Mouse (Mus musculus) liver, embryonic 13.5 days (tissue): ENCODE data around the gene Eprs. TPM values are rescaled to one million over a fixed set of nuclear protein-coding genes. Genes with fewer than 3 reads are reported as not detected.

ENCODE experiments used
- ATAC-seq: fragments of 200-750 bp; cut with Nextera tagmentation; 2 replicates; pipeline ENCODE4 v1.8.0; 2017; ENCODE audit warnings: low read depth, mild to moderate bottlenecking, moderate number of reproducible peaks, moderate library complexity
- DNase-seq: peaks from one replicate; pipeline ENCODE4 v3.0.0; 2022
- H3K27ac ChIP-seq: fragments of 300-500 bp; sonication (generic); 2 replicates; pipeline ENCODE4 v1.5.1; 2015; ENCODE audit warnings: moderate library complexity, mild to moderate bottlenecking, inconsistent platforms
- H3K27me3 ChIP-seq: fragments of 300-500 bp; sonication (generic); 2 replicates; pipeline ENCODE4 v1.6.1; 2015; ENCODE audit warnings: mild to moderate bottlenecking, inconsistent platforms
- H3K36me3 ChIP-seq: fragments of 300-500 bp; sonication (generic); 2 replicates; pipeline ENCODE4 v1.6.1; 2015; ENCODE audit warnings: mild to moderate bottlenecking, inconsistent platforms
- H3K4me1 ChIP-seq: fragments of 300-500 bp; sonication (generic); replicated peaks from 2 replicates; pipeline ENCODE4 v1.6.1; 2015; ENCODE audit warnings: inconsistent platforms
- H3K4me2 ChIP-seq: fragments of 300-500 bp; sonication (generic); 2 replicates; pipeline ENCODE4 v1.6.1; 2015; ENCODE audit warnings: inconsistent platforms, mild to moderate bottlenecking, moderate library complexity
- H3K4me3 ChIP-seq: fragments of 300-500 bp; sonication (generic); replicated peaks from 2 replicates; pipeline ENCODE4 v1.5.1; 2015; ENCODE audit warnings: mild to moderate bottlenecking, inconsistent platforms
- H3K9ac ChIP-seq: fragments of 300-500 bp; sonication (generic); 2 replicates; pipeline ENCODE4 v1.6.1; 2015; ENCODE audit warnings: mild to moderate bottlenecking, inconsistent platforms
- H3K9me3 ChIP-seq: fragments of 300-500 bp; sonication (generic); replicated peaks from 2 replicates; pipeline ENCODE4 v1.6.1; 2016; ENCODE audit warnings: inconsistent platforms
- WGBS: fragments of 180-500 bp; shearing (Covaris S2); methylation state at CpG from one replicate; pipeline ENCODE4 v1.1.7; 2015; ENCODE audit not compliant: insufficient replicate concordance; 5-methylcytosine and 5-hydroxymethylcytosine counted together
- polyA plus RNA-seq: library from polyadenylated mRNA; unstranded; fragments of >200 nt; fragmentation: Nextera tagmentation; extraction: Ambion mirVana; gene quantifications from 2 replicates; pipeline ENCODE4 v1.2.1, GENCODE M21; 2015

Gene Eprs
- polyA plus RNA-seq, 1 experiment from 2014 or later, result 113 TPM

GRCm38 (mm10) chr1:185363526-185364182, 810 bp downstream of the Eprs start:
- ATAC-seq, result peak; percentile 37
- Histone ChIP-seq H3K9me3 (no peaks in the 10 kb centered on the region), H3K4me3 (peak overlapping the region; percentile 75), H3K4me2 (peak overlapping the region; percentile 84), H3K4me1 (peaks cover 39% of the 10 kb centered on the region), H3K9ac (peak overlapping the region; percentile 88), H3K27ac (peak overlapping the region; percentile 91), H3K36me3 (peaks cover 15% of the 10 kb centered on the region), H3K27me3 (no peaks in the 10 kb centered on the region)
- 1% methylated on average over 22 of the region's 22 CpGs for WGBS
- peak; percentile 19 for DNase-seq

- DNase-seq (no peak), ATAC-seq (no peak)
- H3K27ac ChIP-seq, result peak overlapping the region; percentile 91; the same call in 1 of the 2 replicates
- H3K27me3 ChIP-seq, result no peaks in the 10 kb centered on the region
- peak overlapping the region; percentile 75 for H3K4me3 ChIP-seq
- H3K36me3 ChIP-seq, result peaks cover 18% of the 10 kb centered on the region
- no peaks in the 10 kb centered on the region for H3K9me3 ChIP-seq
- H3K4me1 ChIP-seq, result peaks cover 39% of the 10 kb centered on the region
- peak overlapping the region; percentile 88 for H3K9ac ChIP-seq
- peak overlapping the region; percentile 84 for H3K4me2 ChIP-seq
- 17% methylated on average over 6 of the region's 6 CpGs for WGBS
Observed at GRCm38 (mm10) chr1:185364183-185364540, 1.3 kb downstream of the Eprs start.

GRCm38 (mm10) chr1:185367383-185367782, 4.5 kb downstream of the Eprs start:
- Histone ChIP-seq H3K4me3 (no peak overlapping the region), H3K9me3 (no peaks in the 10 kb centered on the region), H3K27me3 (no peaks in the 10 kb centered on the region), H3K4me2 (no peak overlapping the region), H3K4me1 (peaks cover 29% of the 10 kb centered on the region), H3K36me3 (peaks cover 46% of the 10 kb centered on the region), H3K9ac (no peak overlapping the region), H3K27ac (no peak overlapping the region)
- ATAC-seq (no peak), DNase-seq (no peak)
- 77% methylated on average over 6 of the region's 6 CpGs for WGBS

- Histone ChIP-seq H3K27ac (no peak overlapping the region; the same call in 1 of the 2 replicates), H3K4me2 (no peak overlapping the region), H3K4me3 (no peak overlapping the region), H3K9me3 (no peaks in the 10 kb centered on the region), H3K27me3 (no peaks in the 10 kb centered on the region), H3K9ac (no peak overlapping the region), H3K36me3 (peaks cover 70% of the 10 kb centered on the region), H3K4me1 (peaks cover 17% of the 10 kb centered on the region)
- no peak for DNase-seq
- peak; percentile 29; the same call in 1 of the 2 replicates for ATAC-seq
- 80% methylated on average over 6 of the region's 6 CpGs for WGBS
Observed at GRCm38 (mm10) chr1:185369979-185370378, 7.1 kb downstream of the Eprs start.

- H3K27ac ChIP-seq, result no peak overlapping the region
- H3K9me3 ChIP-seq, result no peaks in the 10 kb centered on the region
- peaks cover 94% of the 10 kb centered on the region for H3K36me3 ChIP-seq
- DNase-seq, result no peak
- no peak overlapping the region for H3K4me2 ChIP-seq
- ATAC-seq, result no peak
- H3K4me3 ChIP-seq, result no peak overlapping the region
- H3K4me1 ChIP-seq, result no peaks in the 10 kb centered on the region
- H3K9ac ChIP-seq, result no peak overlapping the region
- H3K27me3 ChIP-seq, result no peaks in the 10 kb centered on the region
Observed at GRCm38 (mm10) chr1:185376390-185376789, 13.5 kb downstream of the Eprs start.

GRCm38 (mm10) chr1:185377429-185377828, 14.6 kb downstream of the Eprs start:
- Histone ChIP-seq H3K4me2 (no peak overlapping the region), H3K9me3 (no peaks in the 10 kb centered on the region), H3K27me3 (no peaks in the 10 kb centered on the region), H3K4me1 (no peaks in the 10 kb centered on the region), H3K4me3 (no peak overlapping the region), H3K27ac (no peak overlapping the region), H3K9ac (no peak overlapping the region), H3K36me3 (peaks cover 93% of the 10 kb centered on the region)
- ATAC-seq (no peak), DNase-seq (no peak)
- 87% methylated on average over 2 of the region's 2 CpGs for WGBS

- H3K9ac ChIP-seq, result no peak overlapping the region
- H3K4me2 ChIP-seq, result no peak overlapping the region
- H3K9me3 ChIP-seq, result no peaks in the 10 kb centered on the region
- peaks cover 84% of the 10 kb centered on the region for H3K36me3 ChIP-seq
- no peaks in the 10 kb centered on the region for H3K27me3 ChIP-seq
- ATAC-seq (no peak), DNase-seq (no peak)
- 87% methylated on average over 5 of the region's 5 CpGs for WGBS
- H3K27ac ChIP-seq, result no peak overlapping the region
- H3K4me3 ChIP-seq, result no peak overlapping the region
- no peaks in the 10 kb centered on the region for H3K4me1 ChIP-seq
Observed at GRCm38 (mm10) chr1:185401615-185402014, 38.8 kb downstream of the Eprs start.

GRCm38 (mm10) chr1:185404021-185404420, 41.2 kb downstream of the Eprs start:
- Histone ChIP-seq H3K9ac (no peak overlapping the region), H3K27ac (no peak overlapping the region; the same call in 1 of the 2 replicates), H3K9me3 (no peaks in the 10 kb centered on the region), H3K36me3 (peaks cover 85% of the 10 kb centered on the region), H3K4me2 (no peak overlapping the region), H3K27me3 (no peaks in the 10 kb centered on the region), H3K4me1 (no peaks in the 10 kb centered on the region), H3K4me3 (no peak overlapping the region)
- no peak for DNase-seq
- 38% methylated on average over 2 of the region's 2 CpGs for WGBS
- ATAC-seq, result no peak

GRCm38 (mm10) chr1:185405921-185406320, 43.1 kb downstream of the Eprs start:
- no peaks in the 10 kb centered on the region for H3K4me1 ChIP-seq
- no peak overlapping the region for H3K9ac ChIP-seq
- no peak overlapping the region for H3K27ac ChIP-seq
- no peak overlapping the region for H3K4me3 ChIP-seq
- no peaks in the 10 kb centered on the region for H3K27me3 ChIP-seq
- DNase-seq (no peak), ATAC-seq (no peak)
- peaks cover 86% of the 10 kb centered on the region for H3K36me3 ChIP-seq
- WGBS, result 89% methylated on average over 10 of the region's 10 CpGs
- no peaks in the 10 kb centered on the region for H3K9me3 ChIP-seq
- H3K4me2 ChIP-seq, result no peak overlapping the region

- DNase-seq (peak; percentile 28), ATAC-seq (peak; percentile 51; the same call in 1 of the 2 replicates)
- H3K9me3 ChIP-seq, result no peaks in the 10 kb centered on the region
- H3K4me1 ChIP-seq, result no peaks in the 10 kb centered on the region
- no peak overlapping the region for H3K4me2 ChIP-seq
- H3K27me3 ChIP-seq, result no peaks in the 10 kb centered on the region
- peaks cover 91% of the 10 kb centered on the region for H3K36me3 ChIP-seq
- H3K4me3 ChIP-seq, result no peak overlapping the region
- no peak overlapping the region for H3K9ac ChIP-seq
- no peak overlapping the region for H3K27ac ChIP-seq
- 71% methylated on average over 3 of the region's 3 CpGs for WGBS
Observed at GRCm38 (mm10) chr1:185409831-185410230, 47.0 kb downstream of the Eprs start.

GRCm38 (mm10) chr1:185418011-185418410, 55.2 kb downstream of the Eprs start:
- Histone ChIP-seq H3K36me3 (peaks cover 83% of the 10 kb centered on the region), H3K4me1 (peaks cover 21% of the 10 kb centered on the region)
- 88% methylated on average over 9 of the region's 9 CpGs for WGBS

GRCm38 (mm10) chr1:185419805-185420204, 57.0 kb downstream of the Eprs start:
- WGBS, result 65% methylated on average over 5 of the region's 5 CpGs
- DNase-seq, result no peak
- no peaks in the 10 kb centered on the region for H3K27me3 ChIP-seq
- peak; percentile 30; the same call in 1 of the 2 replicates for ATAC-seq
- H3K36me3 ChIP-seq, result peaks cover 83% of the 10 kb centered on the region
- no peak overlapping the region for H3K4me3 ChIP-seq
- H3K27ac ChIP-seq, result peak overlapping the region; percentile 62
- H3K9me3 ChIP-seq, result no peaks in the 10 kb centered on the region
- H3K4me1 ChIP-seq, result peaks cover 21% of the 10 kb centered on the region
- no peak overlapping the region for H3K4me2 ChIP-seq
- H3K9ac ChIP-seq, result peak overlapping the region; percentile 46; the same call in 1 of the 2 replicates

More at GRCm38 (mm10) chr1:185418011-185418410, 55.2 kb downstream of the Eprs start:
- Histone ChIP-seq H3K27me3 (no peaks in the 10 kb centered on the region), H3K4me2 (no peak overlapping the region), H3K9me3 (no peaks in the 10 kb centered on the region), H3K27ac (0 out of 2 replicates have a peak overlapping the region, but pooled peaks have one; percentile 54), H3K4me3 (no peak overlapping the region), H3K9ac (no peak overlapping the region)
- ATAC-seq (no peak), DNase-seq (no peak)
